Mouse (Mus musculus) CD8-positive naive resting alpha-beta T cell, adult 2 months (primary cell): ENCODE measurements around the gene Zbtb20.

Experiments
- DNase-seq, 2 experiments: peaks; one replicate each; pipeline ENCODE4 v3.0.0; 2022; ENCODE audit warnings: low read depth in 2 of 2, low spot score in 2 of 2

The Zbtb20 gene

GRCm38 (mm10) chr16:43690912-43691311, 815.2 kb downstream of the Zbtb20 start:
- no peak for DNase-seq

- DNase-seq: no peak
These were observed 816.1 kb downstream of the Zbtb20 start for GRCm38 (mm10) chr16:43691741-43692140.
